Mouse (Mus musculus) lung, embryonic 14.5 days (tissue): ENCODE measurements around the gene Wasf2. TPM values are rescaled to one million over a fixed set of nuclear protein-coding genes. Genes with fewer than 3 reads are reported as not detected.
"Not testable (repeated sequence)": the region's sequence is repeated elsewhere in the genome, so short reads cannot be mapped to it uniquely, and the experiment has no call there.

Experiments
- ATAC-seq: fragments of 200-750 bp; cut with Nextera tagmentation; 2 replicates; pipeline ENCODE4 v1.8.0; 2017; ENCODE audit warnings: mild to moderate bottlenecking, moderate TSS enrichment, moderate library complexity; ENCODE audit not compliant: insufficient read depth
- DNase-seq: peaks from one replicate; pipeline ENCODE4 v3.0.0-alpha.2; 2015
- H3K27ac ChIP-seq: fragments of 300-500 bp; sonication (generic); 2 replicates; pipeline ENCODE4 v1.5.1; 2014; ENCODE audit warnings: low read depth, mild to moderate bottlenecking, moderate library complexity
- H3K27me3 ChIP-seq: fragments of 300-500 bp; sonication (generic); 2 replicates; pipeline ENCODE4 v1.6.1; 2014; ENCODE audit warnings: low read length, control low read depth; ENCODE audit not compliant: insufficient read depth
- H3K36me3 ChIP-seq: fragments of 300-500 bp; sonication (generic); 2 replicates; pipeline ENCODE4 v1.6.1; 2014; ENCODE audit warnings: control low read depth; ENCODE audit not compliant: insufficient read depth
- H3K4me1 ChIP-seq: fragments of 300-500 bp; sonication (generic); 2 replicates; pipeline ENCODE4 v1.6.1; 2014; ENCODE audit warnings: antibody characterized with exemption, control low read depth; ENCODE audit not compliant: insufficient read depth
- H3K4me2 ChIP-seq: fragments of 300-500 bp; sonication (generic); 2 replicates; pipeline ENCODE4 v1.6.1; 2014; ENCODE audit warnings: mild to moderate bottlenecking
- H3K4me3 ChIP-seq: fragments of 300-500 bp; sonication (generic); 2 replicates; pipeline ENCODE4 v1.5.1; 2014; ENCODE audit warnings: low read depth, low read length
- H3K9ac ChIP-seq: fragments of 300-500 bp; sonication (generic); 2 replicates; pipeline ENCODE4 v1.6.1; 2014
- H3K9me3 ChIP-seq: fragments of 300-500 bp; sonication (generic); 2 replicates; pipeline ENCODE4 v1.6.1; 2016; ENCODE audit warnings: low read depth, low read length, control low read depth
- CTCF ChIP-seq: IDR thresholded peaks from 2 replicates; pipeline ENCODE4 v1.5.1; 2016; ENCODE audit warnings: antibody characterized with exemption, low read depth
- WGBS: fragments of 180-500 bp; shearing (Covaris S2); extraction: QIAGEN DNeasy Blood & Tissue Kit; methylation state at CpG from one replicate; pipeline ENCODE4 v1.1.7; 2014; 5-methylcytosine and 5-hydroxymethylcytosine counted together
- polyA plus RNA-seq: library from polyadenylated mRNA; unstranded; fragments of >200 nt; fragmentation: Nextera tagmentation; extraction: Ambion mirVana; gene quantifications from 2 replicates; pipeline ENCODE4 v1.2.1, GENCODE M21; 2014

The Wasf2 gene
- polyA plus RNA-seq, 1 experiment from 2014 or later = 101 TPM

DNA sequence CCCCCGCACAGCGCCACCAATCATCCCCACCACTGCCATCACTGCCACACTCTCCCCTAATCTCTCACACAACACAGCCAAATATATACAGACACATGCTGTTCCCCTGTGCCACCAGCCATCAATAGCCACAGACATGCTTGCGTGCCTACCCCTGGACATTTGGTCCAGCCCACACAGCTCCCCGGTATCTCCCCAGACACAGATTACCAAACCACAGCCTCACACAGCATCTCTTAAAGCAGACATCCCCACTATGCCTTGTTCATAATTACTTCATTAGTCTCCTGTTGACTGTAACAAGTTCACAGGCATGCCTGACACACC lies 38.9 kb upstream of the Wasf2 start:
- 0 out of 2 replicates have a peak, but pooled peaks have one; percentile 7 for TF ChIP-seq CTCF
- Histone ChIP-seq H3K27me3 (no peaks in the 10 kb centered on the region), H3K9ac (no peak overlapping the region), H3K27ac (peak overlapping the region; percentile 95), H3K4me3 (no peak overlapping the region), H3K36me3 (no peaks in the 10 kb centered on the region), H3K4me2 (peak overlapping the region; percentile 31), H3K9me3 (no peaks in the 10 kb centered on the region), H3K4me1 (peaks cover 74% of the 10 kb centered on the region)
- 33% methylated on average over 4 of the region's 4 CpGs for WGBS
- no peak for ATAC-seq
- no peak for DNase-seq

DNA sequence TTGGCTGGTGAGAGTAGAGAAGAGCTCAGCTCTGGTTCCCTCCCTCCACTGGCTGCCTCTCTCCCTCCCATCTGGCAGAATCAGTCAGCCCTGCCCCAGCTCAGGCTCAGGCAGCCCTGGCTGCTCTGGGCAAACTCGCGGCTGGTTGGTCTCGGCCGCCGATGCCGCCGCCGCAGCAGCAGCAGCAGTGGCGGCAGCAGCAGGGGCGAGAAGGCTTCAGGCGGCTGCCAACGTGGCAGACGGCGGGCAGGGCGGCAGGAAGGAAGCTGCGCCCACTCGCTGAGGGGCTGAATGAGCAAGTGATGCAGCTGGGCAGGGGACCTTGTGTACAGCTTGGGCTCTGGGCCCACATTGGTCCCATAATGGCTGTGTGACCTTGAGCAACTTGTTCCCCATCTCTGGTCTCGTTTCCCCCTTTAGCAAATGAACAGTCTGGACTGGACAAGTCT lies 37.8 kb upstream of the Wasf2 start:
- H3K9me3 ChIP-seq = no peaks in the 10 kb centered on the region

GRCm38 (mm10) chr4:133093056-133093455 lies 37.2 kb upstream of the Wasf2 start:
- Histone ChIP-seq H3K27me3 (no peaks in the 10 kb centered on the region), H3K4me3 (no peak overlapping the region), H3K4me2 (no peak overlapping the region; the same call in 1 of the 2 replicates), H3K36me3 (no peaks in the 10 kb centered on the region), H3K27ac (peak overlapping the region; percentile 95), H3K9ac (0 out of 2 replicates have a peak overlapping the region, but pooled peaks have one; percentile 16), H3K9me3 (no peaks in the 10 kb centered on the region), H3K4me1 (peaks cover 58% of the 10 kb centered on the region)
- 54% methylated on average over 6 of the region's 6 CpGs for WGBS
- TF ChIP-seq CTCF = no peak
- ATAC-seq (no peak), DNase-seq (no peak)

More for the DNA sequence above, 37.8 kb upstream of the Wasf2 start:
- 13% methylated on average over 18 of the region's 18 CpGs for WGBS
- Histone ChIP-seq H3K27ac (peak overlapping the region; percentile 95), H3K36me3 (no peaks in the 10 kb centered on the region), H3K4me2 (peak overlapping the region; percentile 45), H3K27me3 (no peaks in the 10 kb centered on the region), H3K9ac (peak overlapping the region; percentile 16; the same call in 1 of the 2 replicates), H3K4me3 (no peak overlapping the region), H3K4me1 (peaks cover 64% of the 10 kb centered on the region)
- no peak; the same call in 1 of the 2 replicates for TF ChIP-seq CTCF
- DNase-seq (peak; percentile 78), ATAC-seq (0 out of 2 replicates have a peak, but pooled peaks have one; percentile 1)

DNA sequence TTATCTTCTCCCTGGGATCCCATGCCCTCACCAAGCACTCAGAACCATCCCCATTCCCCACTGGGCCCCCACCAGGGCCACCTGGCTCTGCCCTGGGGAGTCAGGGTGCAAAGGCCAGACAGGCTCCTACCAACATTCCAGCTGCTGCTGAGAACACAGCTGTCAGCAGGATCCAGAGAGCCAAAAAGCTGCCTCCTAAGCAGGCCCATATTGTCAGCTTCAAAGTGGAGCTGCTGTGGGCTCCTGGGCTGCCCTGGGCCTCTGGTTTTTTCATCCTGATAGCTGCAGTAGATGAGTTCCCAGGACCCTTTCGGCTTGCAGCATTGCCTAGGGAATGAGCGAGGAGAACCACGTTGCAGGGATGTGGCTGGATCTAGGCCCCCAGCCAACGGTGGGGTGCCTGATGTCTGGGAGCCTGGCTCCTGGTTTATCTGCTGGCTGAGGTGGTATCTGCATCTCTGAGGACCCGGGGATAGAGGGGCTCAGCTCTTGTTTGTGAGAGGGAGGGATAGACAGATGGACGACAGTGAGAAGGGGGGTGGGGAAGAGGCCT lies 36.7 kb upstream of the Wasf2 start:
- peaks cover 57% of the 10 kb centered on the region for H3K4me1 ChIP-seq
- 0 out of 2 replicates have a peak overlapping the region, but pooled peaks have one; percentile 3 for H3K9ac ChIP-seq
- TF ChIP-seq CTCF = no peak

DNA sequence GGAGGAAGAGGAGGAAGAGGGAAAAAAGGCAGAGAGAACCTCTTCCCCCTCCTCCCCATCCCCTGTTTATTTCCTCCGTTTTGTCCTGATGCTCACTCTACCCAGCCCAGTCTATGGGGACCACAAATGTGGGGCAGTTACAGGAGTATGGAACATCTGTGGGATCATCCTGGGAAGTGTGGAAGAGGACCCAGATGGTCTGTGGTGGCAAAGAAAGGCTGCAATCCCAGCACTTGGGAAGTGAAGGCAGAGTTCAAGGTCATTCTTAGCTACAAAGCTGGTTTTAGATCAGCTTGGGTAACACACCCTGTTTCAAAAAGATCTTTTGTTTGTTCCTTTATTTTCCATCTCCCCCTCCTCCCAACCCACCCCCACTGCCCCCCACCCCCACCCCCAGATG lies 36.0 kb upstream of the Wasf2 start:
- peak overlapping the region; percentile 95 for H3K27ac ChIP-seq
- no peaks in the 10 kb centered on the region for H3K27me3 ChIP-seq
- no peaks in the 10 kb centered on the region for H3K9me3 ChIP-seq
- no peak overlapping the region for H3K4me3 ChIP-seq
- ATAC-seq = no peak
- H3K4me2 ChIP-seq = no peak overlapping the region
- no peak for TF ChIP-seq CTCF
- H3K4me1 ChIP-seq = peaks cover 55% of the 10 kb centered on the region
- H3K36me3 ChIP-seq = no peaks in the 10 kb centered on the region
- DNase-seq = no peak
- no peak overlapping the region for H3K9ac ChIP-seq
- WGBS = 50% methylated on average over 1 of the region's 1 CpGs

More for the DNA sequence above, 36.7 kb upstream of the Wasf2 start:
- Histone ChIP-seq H3K4me3 (no peak overlapping the region), H3K9me3 (no peaks in the 10 kb centered on the region), H3K36me3 (no peaks in the 10 kb centered on the region), H3K27me3 (no peaks in the 10 kb centered on the region), H3K4me2 (0 out of 2 replicates have a peak overlapping the region, but pooled peaks have one; percentile 12), H3K27ac (peak overlapping the region; percentile 95)
- peak; percentile 51 for DNase-seq
- 16% methylated on average over 6 of the region's 6 CpGs for WGBS
- no peak for ATAC-seq

- ATAC-seq (peak; percentile 7), DNase-seq (peak; percentile 66)
- Histone ChIP-seq H3K4me1 (peaks cover 46% of the 10 kb centered on the region), H3K4me3 (peak overlapping the region; percentile 21), H3K27ac (peak overlapping the region; percentile 95), H3K4me2 (peak overlapping the region; percentile 52), H3K36me3 (no peaks in the 10 kb centered on the region), H3K9me3 (no peaks in the 10 kb centered on the region), H3K9ac (peak overlapping the region; percentile 26), H3K27me3 (no peaks in the 10 kb centered on the region)
- TF ChIP-seq CTCF = no peak
- WGBS = 39% methylated on average over 16 of the region's 16 CpGs
Observed at GRCm38 (mm10) chr4:133094936-133095733, 35.2 kb upstream of the Wasf2 start.

- not testable (repeated sequence) for H3K36me3 ChIP-seq, H3K9me3 ChIP-seq, ATAC-seq, H3K27me3 ChIP-seq
- DNase-seq = peak; percentile 52
- peak overlapping the region; percentile 95 for H3K27ac ChIP-seq
- peak overlapping the region; percentile 52 for H3K4me2 ChIP-seq
- H3K4me3 ChIP-seq = peak overlapping the region; percentile 21; the same call in 1 of the 2 replicates
- H3K4me1 ChIP-seq = peaks cover 40% of the 10 kb centered on the region
- H3K9ac ChIP-seq = peak overlapping the region; percentile 8; the same call in 1 of the 2 replicates
- 2% methylated on average over 3 of the region's 3 CpGs for WGBS
- peak; percentile 18; the same call in 1 of the 2 replicates for TF ChIP-seq CTCF
Observed at GRCm38 (mm10) chr4:133095734-133096065, 34.6 kb upstream of the Wasf2 start.

DNA sequence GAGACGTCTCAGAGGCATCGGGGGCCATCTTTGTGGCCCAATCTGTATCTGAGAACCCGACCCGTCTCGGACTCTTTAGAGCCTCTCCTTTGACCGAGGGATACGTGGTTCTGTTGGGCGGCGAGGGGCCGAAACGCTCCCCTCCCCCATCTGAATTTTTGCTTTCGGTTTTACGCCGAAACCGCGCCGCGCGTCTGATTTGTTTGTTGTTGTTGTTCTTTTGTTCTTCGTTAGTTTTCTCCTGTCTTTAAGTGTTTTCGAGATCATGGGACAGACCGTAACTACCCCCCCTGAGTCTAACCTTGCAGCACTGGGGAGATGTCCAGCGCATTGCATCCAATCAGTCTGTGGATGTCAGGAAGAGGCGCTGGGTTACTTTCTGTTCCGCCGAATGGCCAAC lies 33.6 kb upstream of the Wasf2 start:
- not testable (repeated sequence) for H3K27ac ChIP-seq, H3K27me3 ChIP-seq, H3K4me2 ChIP-seq, ATAC-seq, H3K9me3 ChIP-seq, H3K36me3 ChIP-seq, DNase-seq
- peaks cover 31% of the 10 kb centered on the region for H3K4me1 ChIP-seq
- under 1% methylated on average over 11 of the region's 26 CpGs for WGBS
- H3K9ac ChIP-seq = peak overlapping the region; percentile 40; the same call in 1 of the 2 replicates
- peak overlapping the region; percentile 23; the same call in 1 of the 2 replicates for H3K4me3 ChIP-seq
